Mouse (Mus musculus): ENCODE measurements around the gene Rtl10. TPM values are rescaled to one million over a fixed set of nuclear protein-coding genes. Genes with fewer than 3 reads are reported as not detected.

The Rtl10 gene
- total RNA-seq (2023) = 7.4 TPM

DNA sequence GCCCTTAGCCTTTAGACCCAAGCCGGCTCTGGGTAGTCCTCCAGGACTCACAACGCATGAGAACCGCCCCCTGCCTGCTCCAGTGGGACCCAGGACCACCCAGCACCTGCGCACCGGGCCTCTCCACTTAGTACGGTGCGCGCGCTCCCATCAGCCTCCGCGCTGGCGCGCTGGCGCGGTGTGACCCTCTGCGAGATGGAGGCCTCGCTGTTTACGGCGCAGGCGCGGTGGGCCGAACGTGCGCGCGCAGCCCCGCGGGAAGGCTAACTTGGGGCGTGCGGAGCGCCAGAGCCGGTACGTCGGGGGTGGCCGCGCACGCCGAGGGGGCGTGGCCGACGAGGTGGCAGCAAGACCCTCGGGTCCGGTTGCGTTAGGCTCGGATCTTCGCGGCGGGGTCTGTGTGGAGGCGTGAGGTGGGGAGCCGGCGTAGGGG lies at the start of gene Rtl10, which contains the start of gene Gnb1l:
Rtl10 (plus strand) TSS at position 344 of the 433 bp plus-strand sequence.
Gnb1l (plus strand) TSS at position 156 of the 433 bp plus-strand sequence.

Other genes starting within 250 kb of the Rtl10 start
- not detected for gene Gm49776, start 240.6 kb upstream of the Rtl10 start, total RNA-seq (2023)
- 29.5 TPM for gene Dgcr8, start 209.7 kb upstream of the Rtl10 start, total RNA-seq (2023)
- gene Tango2, start 150.8 kb upstream of the Rtl10 start, total RNA-seq (2023) = 43.5 TPM
- gene Arvcf, start 150.7 kb upstream of the Rtl10 start, total RNA-seq (2023) = 3.8 TPM
- gene Txnrd2, start 72.5 kb upstream of the Rtl10 start, total RNA-seq (2023) = 14.6 TPM
- 9.1 TPM for gene Comt, start 72.0 kb upstream of the Rtl10 start, total RNA-seq (2023)
- gene Gnb1l, start 188 bp upstream of the Rtl10 start, total RNA-seq (2023) = 8.0 TPM
- gene Tbx1, start 91.8 kb downstream of the Rtl10 start, total RNA-seq (2023) = not detected
- gene Gp1bb, start 123.5 kb downstream of the Rtl10 start, total RNA-seq (2023) = 0.53 TPM
- not detected for gene Gm49601, start 127.5 kb downstream of the Rtl10 start, total RNA-seq (2023)
- not detected for gene Sept5, start 131.1 kb downstream of the Rtl10 start, total RNA-seq (2023)